Mouse (Mus musculus) heart, embryonic 12.5 days (tissue): ENCODE results near the gene Fam120a. TPM values are rescaled to one million over a fixed set of nuclear protein-coding genes. Genes with fewer than 3 reads are reported as not detected.

Experiments used
- ATAC-seq: fragments of 200-750 bp; cut with Nextera tagmentation; 2 replicates; pipeline ENCODE4 v1.8.0; 2017; ENCODE audit warnings: moderate TSS enrichment, moderate library complexity; ENCODE audit not compliant: insufficient number of reproducible peaks, low FRiP score
- H3K27ac ChIP-seq: fragments of 300-500 bp; sonication (generic); 2 replicates; pipeline ENCODE4 v1.5.1; 2016; ENCODE audit warnings: mild to moderate bottlenecking, moderate library complexity; ENCODE audit not compliant: poor library complexity, severe bottlenecking
- H3K27me3 ChIP-seq: fragments of 300-500 bp; sonication (generic); replicated peaks from 2 replicates; pipeline ENCODE4 v1.6.1; 2016; ENCODE audit warnings: mild to moderate bottlenecking, moderate library complexity
- H3K36me3 ChIP-seq: fragments of 300-500 bp; sonication (generic); 2 replicates; pipeline ENCODE4 v1.6.1; 2016; ENCODE audit warnings: mild to moderate bottlenecking, moderate library complexity
- H3K4me1 ChIP-seq: fragments of 300-500 bp; sonication (generic); replicated peaks from 2 replicates; pipeline ENCODE4 v1.6.1; 2016; ENCODE audit warnings: mild to moderate bottlenecking
- H3K4me2 ChIP-seq: fragments of 300-500 bp; sonication (generic); 2 replicates; pipeline ENCODE4 v1.6.1; 2016; ENCODE audit warnings: mild to moderate bottlenecking, moderate library complexity
- H3K4me3 ChIP-seq: fragments of 300-500 bp; sonication (generic); 2 replicates; pipeline ENCODE4 v1.5.1; 2016; ENCODE audit warnings: mild to moderate bottlenecking
- H3K9ac ChIP-seq: fragments of 300-500 bp; sonication (generic); 2 replicates; pipeline ENCODE4 v1.6.1; 2016; ENCODE audit warnings: mild to moderate bottlenecking, moderate library complexity
- H3K9me3 ChIP-seq: fragments of 300-500 bp; sonication (generic); replicated peaks from 2 replicates; pipeline ENCODE4 v1.6.1; 2016; ENCODE audit warnings: mild to moderate bottlenecking, moderate library complexity
- WGBS: fragments of 180-500 bp; shearing (Covaris S2); methylation state at CpG from one replicate; pipeline ENCODE4 v1.1.7; 2016; 5-methylcytosine and 5-hydroxymethylcytosine counted together
- polyA plus RNA-seq: library from polyadenylated mRNA; unstranded; fragments of >200 nt; fragmentation: Nextera tagmentation; extraction: Ambion mirVana; gene quantifications from 2 replicates; pipeline ENCODE4 v1.2.1, GENCODE M21; 2016

Gene Fam120a
- polyA plus RNA-seq, 1 experiment from 2014 or later, result 20.7 TPM

DNA sequence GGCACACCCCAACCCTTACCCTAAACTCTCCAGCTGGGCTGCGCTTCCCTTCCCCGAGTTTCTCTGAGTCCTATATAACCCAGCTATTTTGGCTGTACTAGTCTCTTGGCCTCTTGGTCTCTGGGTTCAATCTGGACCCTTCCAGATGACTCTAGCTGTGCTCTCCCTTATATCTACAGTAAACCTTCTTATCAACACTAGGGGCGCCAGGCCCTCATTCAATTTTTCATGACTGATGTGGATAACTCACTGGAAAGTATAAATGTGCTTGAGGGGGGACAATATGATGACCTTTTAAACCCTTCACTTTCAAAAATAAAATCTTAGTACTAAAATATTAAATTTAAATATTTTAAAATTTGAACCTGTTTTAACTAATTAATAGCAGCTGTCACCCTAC lies 115.0 kb downstream of the Fam120a start:
- Histone ChIP-seq H3K9ac (no peak overlapping the region), H3K27me3 (no peaks in the 10 kb centered on the region), H3K36me3 (no peaks in the 10 kb centered on the region), H3K4me1 (peaks cover 89% of the 10 kb centered on the region), H3K4me3 (no peak overlapping the region), H3K9me3 (no peaks in the 10 kb centered on the region), H3K27ac (no peak overlapping the region), H3K4me2 (no peak overlapping the region)
- 27% methylated on average over 3 of the region's 3 CpGs for WGBS
- no peak for ATAC-seq

DNA sequence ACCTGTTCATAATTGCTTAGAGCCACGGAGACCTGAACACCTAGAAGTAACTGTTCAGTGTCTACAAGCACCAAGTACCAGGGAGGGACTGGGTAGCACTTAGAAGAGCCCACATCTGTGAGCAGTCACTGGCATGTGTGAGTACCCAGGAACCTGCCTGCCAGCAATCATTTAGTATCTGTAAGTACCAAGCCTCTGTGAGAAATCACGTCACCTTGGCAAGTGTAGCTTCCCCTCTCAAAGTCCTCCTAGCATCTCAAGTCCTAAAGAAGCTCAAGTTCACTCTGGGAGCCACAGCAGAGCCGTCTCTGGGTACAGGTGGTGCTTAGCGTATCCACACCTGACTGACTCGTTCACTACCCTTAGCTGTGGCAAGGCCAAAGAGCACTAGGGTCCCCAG lies 116.1 kb downstream of the Fam120a start:
- Histone ChIP-seq H3K4me1 (peaks cover 77% of the 10 kb centered on the region), H3K27me3 (no peaks in the 10 kb centered on the region), H3K4me3 (no peak overlapping the region), H3K4me2 (no peak overlapping the region), H3K9ac (peak overlapping the region; percentile 26; the same call in 1 of the 2 replicates), H3K27ac (no peak overlapping the region), H3K9me3 (no peaks in the 10 kb centered on the region), H3K36me3 (no peaks in the 10 kb centered on the region)
- WGBS, result 79% methylated on average over 5 of the region's 5 CpGs
- ATAC-seq, result no peak

DNA sequence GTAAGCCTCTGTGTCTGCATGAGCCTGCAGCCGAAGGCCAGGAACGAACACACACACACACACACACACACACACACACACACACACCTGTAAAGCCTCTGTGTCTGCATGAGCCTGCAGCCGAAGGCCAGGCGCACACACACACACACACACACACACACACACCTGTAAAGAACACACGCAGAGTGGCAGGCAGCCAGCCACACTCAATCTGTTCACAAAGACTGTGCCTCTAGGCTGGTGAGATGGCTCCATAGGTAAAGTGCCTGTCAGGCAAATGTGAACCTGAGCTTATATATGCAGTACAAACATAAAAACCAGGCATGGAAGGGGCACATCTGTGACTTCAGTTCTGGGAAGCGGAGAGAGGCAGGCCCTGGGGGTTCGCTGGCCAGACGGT lies 117.0 kb downstream of the Fam120a start:
- WGBS, result 85% methylated on average over 8 of the region's 8 CpGs
- Histone ChIP-seq H3K27ac (no peak overlapping the region), H3K4me1 (peaks cover 70% of the 10 kb centered on the region)

DNA sequence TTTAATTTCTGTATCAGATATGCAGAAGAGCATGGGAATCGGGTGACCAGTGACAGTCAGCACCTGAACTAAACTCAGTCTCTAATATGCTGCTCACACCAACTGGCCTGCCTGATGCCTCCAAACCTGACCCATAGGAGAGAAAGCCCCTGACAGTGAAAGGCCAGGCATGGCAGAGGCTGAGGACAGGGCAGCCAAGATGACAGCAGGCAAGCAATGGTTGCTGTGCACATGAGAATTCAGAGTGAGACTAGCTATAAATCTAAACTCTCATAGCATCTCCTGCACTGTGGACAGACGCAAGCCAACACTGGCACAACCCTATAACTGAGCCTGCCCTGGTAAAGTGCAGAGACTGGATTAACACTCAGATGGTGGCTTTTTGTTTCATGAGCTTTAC lies 117.5 kb downstream of the Fam120a start:
- Histone ChIP-seq H3K4me1 (peaks cover 71% of the 10 kb centered on the region), H3K9ac (no peak overlapping the region), H3K4me3 (no peak overlapping the region), H3K9me3 (no peaks in the 10 kb centered on the region), H3K36me3 (no peaks in the 10 kb centered on the region), H3K27me3 (no peaks in the 10 kb centered on the region), H3K27ac (no peak overlapping the region), H3K4me2 (no peak overlapping the region)
- ATAC-seq, result no peak
- 84% methylated on average over 2 of the region's 2 CpGs for WGBS

More for the DNA sequence above, 117.0 kb downstream of the Fam120a start:
- no peak for ATAC-seq
- Histone ChIP-seq H3K9me3 (no peaks in the 10 kb centered on the region), H3K9ac (no peak overlapping the region), H3K4me2 (no peak overlapping the region), H3K4me3 (no peak overlapping the region), H3K36me3 (no peaks in the 10 kb centered on the region), H3K27me3 (no peaks in the 10 kb centered on the region)

DNA sequence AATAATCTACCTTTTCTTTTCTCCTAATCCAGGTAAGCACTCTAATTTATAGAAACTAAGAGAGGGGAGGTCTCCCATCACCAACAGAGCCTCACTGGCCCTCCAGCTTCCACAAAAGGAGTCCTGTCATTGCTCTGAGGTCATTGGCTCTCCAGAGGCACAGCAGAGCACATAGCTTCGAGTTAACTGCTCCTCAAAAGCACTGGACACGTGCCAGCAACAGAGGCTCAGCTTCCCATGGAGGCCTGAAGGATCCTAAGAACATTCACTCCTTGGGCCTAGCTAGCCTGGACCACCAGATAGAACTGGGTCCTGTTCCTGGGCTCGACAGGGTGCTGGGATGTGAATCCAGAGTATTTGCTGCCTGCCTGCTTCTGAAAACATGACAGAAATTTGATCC lies 118.7 kb downstream of the Fam120a start:
- Histone ChIP-seq H3K27ac (0 out of 2 replicates have a peak overlapping the region, but pooled peaks have one; percentile 43), H3K4me3 (no peak overlapping the region), H3K9me3 (no peaks in the 10 kb centered on the region), H3K4me2 (no peak overlapping the region), H3K4me1 (peaks cover 66% of the 10 kb centered on the region), H3K36me3 (no peaks in the 10 kb centered on the region), H3K27me3 (no peaks in the 10 kb centered on the region), H3K9ac (no peak overlapping the region)
- ATAC-seq, result peak; percentile 39; the same call in 1 of the 2 replicates
- WGBS, result 20% methylated on average over 3 of the region's 3 CpGs

DNA sequence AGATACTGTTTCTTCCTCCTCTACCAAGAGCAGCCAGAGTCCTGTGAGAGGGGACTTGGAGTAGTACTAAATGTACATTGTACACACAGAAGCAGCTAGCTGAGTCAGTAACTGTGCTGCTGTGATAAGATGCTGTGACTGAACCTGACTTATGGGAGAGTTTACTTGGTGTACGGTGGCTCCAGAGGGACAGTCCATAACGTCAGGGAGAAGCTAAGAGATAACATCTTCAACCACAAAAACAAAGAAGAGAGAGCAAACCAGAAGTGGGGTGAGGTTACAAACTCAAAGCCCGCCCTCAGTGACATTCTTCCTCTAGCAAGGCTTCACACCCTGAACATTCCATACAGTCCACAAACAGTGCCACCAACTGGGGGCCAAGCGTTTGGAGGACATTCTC lies 122.5 kb downstream of the Fam120a start:
- peak overlapping the region; percentile 0; the same call in 1 of the 2 replicates for H3K27ac ChIP-seq
- peak; percentile 52; the same call in 1 of the 2 replicates for ATAC-seq
- no peak overlapping the region for H3K4me3 ChIP-seq
- peaks cover 52% of the 10 kb centered on the region for H3K4me1 ChIP-seq
- H3K4me2 ChIP-seq, result no peak overlapping the region
- no peaks in the 10 kb centered on the region for H3K27me3 ChIP-seq
- H3K9ac ChIP-seq, result no peak overlapping the region
- 28% methylated on average over 4 of the region's 4 CpGs for WGBS
- H3K9me3 ChIP-seq, result no peaks in the 10 kb centered on the region
- H3K36me3 ChIP-seq, result 0 out of 2 replicates have a peak, but pooled peaks cover 3% of the 10 kb centered on the region

DNA sequence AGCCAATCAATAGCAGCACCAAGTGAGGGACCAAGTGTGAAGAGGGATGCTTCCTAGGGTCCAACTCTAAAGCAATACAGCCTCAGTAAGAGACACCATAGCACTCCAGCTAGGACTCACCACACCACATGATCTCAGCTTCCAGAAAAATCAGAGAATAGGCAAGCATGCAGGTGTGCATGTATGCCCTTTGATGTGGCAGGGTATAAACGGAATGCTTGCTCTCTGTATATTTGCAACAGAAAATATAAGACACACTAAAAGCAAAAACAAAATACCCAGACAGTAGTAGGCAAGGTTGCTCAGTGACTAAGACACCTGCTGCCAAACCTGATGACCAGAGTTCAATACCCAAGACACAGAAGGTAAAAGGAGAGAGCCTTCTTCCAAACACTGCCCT lies 124.3 kb downstream of the Fam120a start:
- Histone ChIP-seq H3K36me3 (0 out of 2 replicates have a peak, but pooled peaks cover 3% of the 10 kb centered on the region), H3K9me3 (no peaks in the 10 kb centered on the region), H3K4me3 (no peak overlapping the region), H3K27ac (no peak overlapping the region), H3K4me1 (peaks cover 38% of the 10 kb centered on the region), H3K27me3 (no peaks in the 10 kb centered on the region), H3K4me2 (no peak overlapping the region), H3K9ac (no peak overlapping the region)
- 82% methylated on average over 1 of the region's 1 CpGs for WGBS
- no peak for ATAC-seq

DNA sequence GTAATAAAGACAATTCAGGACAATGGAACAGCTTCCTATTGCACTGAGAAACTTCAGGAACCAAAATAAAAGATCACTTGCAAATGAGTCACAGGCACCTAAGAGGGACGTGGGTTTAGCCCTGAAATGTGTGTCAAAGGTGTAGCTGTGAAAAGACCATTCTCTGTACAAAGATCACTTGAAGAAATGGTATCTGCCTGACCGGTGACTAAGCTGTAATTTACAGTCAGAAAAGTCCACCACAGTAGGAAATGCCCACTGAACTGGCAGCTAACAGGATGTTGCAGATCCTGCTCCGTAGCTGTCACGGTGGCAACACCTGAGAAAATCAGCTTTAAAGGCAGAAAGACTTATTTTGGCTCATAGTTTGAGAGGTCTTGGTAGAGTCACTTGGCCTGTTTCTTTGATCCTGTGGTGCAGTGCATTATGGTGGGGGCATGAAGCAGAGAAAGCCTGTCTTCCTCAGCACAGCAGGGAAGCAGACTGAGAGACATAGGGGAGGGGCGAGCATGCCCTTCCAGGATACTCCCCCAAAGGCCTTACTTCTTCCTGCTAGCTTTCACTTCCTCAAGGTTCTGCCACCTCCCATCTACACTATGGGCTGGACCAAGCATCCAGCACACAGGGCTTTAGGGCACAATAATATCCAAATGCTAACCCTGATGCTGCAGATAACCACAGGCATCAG lies 125.8 kb downstream of the Fam120a start:
- 71% methylated on average over 5 of the region's 5 CpGs for WGBS
- H3K27ac ChIP-seq, result no peak overlapping the region
- no peak overlapping the region for H3K4me3 ChIP-seq
- peaks cover 40% of the 10 kb centered on the region for H3K4me1 ChIP-seq
- no peak for ATAC-seq
- no peak overlapping the region for H3K4me2 ChIP-seq
- 0 out of 2 replicates have a peak, but pooled peaks cover 3% of the 10 kb centered on the region for H3K36me3 ChIP-seq
- H3K9ac ChIP-seq, result no peak overlapping the region
- H3K27me3 ChIP-seq, result no peaks in the 10 kb centered on the region
- H3K9me3 ChIP-seq, result no peaks in the 10 kb centered on the region

DNA sequence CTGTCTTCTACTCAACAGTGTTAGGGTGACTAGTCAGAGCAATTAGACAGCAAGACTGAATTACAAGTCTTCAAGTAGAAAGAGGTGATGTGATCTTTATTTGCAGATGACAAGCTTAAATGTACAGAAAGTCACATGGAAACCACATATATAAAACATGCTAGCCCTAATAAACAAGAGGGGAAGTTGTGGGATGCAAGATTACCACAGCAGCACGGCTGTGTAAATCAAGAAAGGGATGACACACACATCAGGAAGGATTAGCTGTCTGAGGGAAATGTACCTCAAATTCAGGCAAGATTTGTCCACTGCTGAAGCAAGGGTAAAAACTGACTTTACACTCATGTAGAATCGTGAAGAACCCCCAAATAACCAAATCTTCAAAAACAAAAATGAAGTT lies 129.5 kb downstream of the Fam120a start:
- Histone ChIP-seq H3K4me2 (no peak overlapping the region), H3K27ac (no peak overlapping the region), H3K27me3 (no peaks in the 10 kb centered on the region), H3K9me3 (no peaks in the 10 kb centered on the region), H3K4me1 (peaks cover 37% of the 10 kb centered on the region), H3K36me3 (peaks cover 10% of the 10 kb centered on the region), H3K9ac (no peak overlapping the region), H3K4me3 (no peak overlapping the region)
- no peak for ATAC-seq
- whole genome bisulfite sequencing, result 73% methylated on average over 2 of the region's 2 CpGs

DNA sequence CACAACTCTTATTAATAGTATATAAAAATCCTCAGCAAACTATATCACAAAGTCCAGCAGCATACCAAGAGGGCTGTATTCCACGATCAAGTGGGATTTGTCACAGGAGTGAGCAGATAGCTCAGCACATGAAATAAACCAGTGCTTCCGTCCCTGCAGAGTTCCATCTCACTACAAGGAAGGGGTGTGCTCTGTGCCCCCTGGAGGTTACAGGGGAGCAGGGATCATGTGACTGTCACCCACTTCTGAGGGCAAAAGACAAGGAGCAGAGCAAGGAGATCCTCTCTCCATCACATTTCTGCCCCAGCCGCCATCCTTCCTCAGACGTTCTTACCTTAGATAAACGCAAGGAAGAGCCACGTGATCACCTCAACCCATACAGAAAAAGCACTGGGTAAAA lies 130.3 kb downstream of the Fam120a start:
- no peak overlapping the region for H3K27ac ChIP-seq
- H3K27me3 ChIP-seq, result no peaks in the 10 kb centered on the region
- H3K4me1 ChIP-seq, result peaks cover 35% of the 10 kb centered on the region
- H3K4me3 ChIP-seq, result no peak overlapping the region
- H3K36me3 ChIP-seq, result peaks cover 17% of the 10 kb centered on the region
- ATAC-seq, result no peak
- H3K9me3 ChIP-seq, result no peaks in the 10 kb centered on the region
- H3K9ac ChIP-seq, result no peak overlapping the region
- 68% methylated on average over 6 of the region's 6 CpGs for WGBS
- no peak overlapping the region for H3K4me2 ChIP-seq

DNA sequence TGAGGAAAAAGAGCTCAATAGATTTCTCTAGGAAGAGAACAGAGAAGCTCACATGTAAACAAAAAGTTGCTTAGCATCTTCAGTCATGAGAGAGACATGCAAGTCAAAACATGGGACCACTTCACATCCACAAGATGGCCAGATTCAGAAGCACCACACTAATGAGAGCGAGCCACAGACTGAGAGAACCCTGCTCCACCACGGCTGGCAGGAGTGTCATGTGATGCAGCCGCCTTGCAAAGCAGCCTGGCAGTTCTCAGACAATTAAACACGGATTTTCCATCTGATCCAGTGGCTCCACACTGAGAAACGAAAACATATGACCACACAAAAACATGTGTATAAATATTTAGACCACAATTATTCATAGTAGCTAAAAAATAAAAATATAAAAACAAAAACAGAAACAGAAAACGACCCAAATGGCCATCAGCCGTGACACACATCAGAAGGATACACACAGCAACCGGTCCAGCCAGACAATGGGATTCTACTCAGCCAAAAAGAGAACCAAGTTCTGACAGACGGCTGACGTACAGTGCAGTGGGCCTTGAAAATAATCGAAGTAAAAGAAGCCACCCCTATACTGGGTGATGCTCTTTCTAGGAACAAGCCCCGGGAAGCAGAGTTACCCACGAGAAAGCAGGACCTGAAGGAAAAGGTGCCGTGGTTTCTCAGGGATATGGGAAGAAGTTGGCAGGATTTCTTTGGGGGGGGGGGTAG lies 137.1 kb downstream of the Fam120a start:
- ATAC-seq, result no peak

More for the DNA sequence above, 137.1 kb downstream of the Fam120a start:
- no peak overlapping the region for H3K4me3 ChIP-seq
- H3K9ac ChIP-seq, result no peak overlapping the region
- H3K4me1 ChIP-seq, result peaks cover 11% of the 10 kb centered on the region; the same call in 1 of the 2 replicates
- no peaks in the 10 kb centered on the region for H3K27me3 ChIP-seq
- WGBS, result 78% methylated on average over 14 of the region's 14 CpGs
- H3K4me2 ChIP-seq, result no peak overlapping the region
- no peak overlapping the region for H3K27ac ChIP-seq
- peaks cover 65% of the 10 kb centered on the region for H3K36me3 ChIP-seq
- H3K9me3 ChIP-seq, result no peaks in the 10 kb centered on the region
